8 mouse cellular contexts compared by ENCODE assay signal in the genomic region with DNA sequence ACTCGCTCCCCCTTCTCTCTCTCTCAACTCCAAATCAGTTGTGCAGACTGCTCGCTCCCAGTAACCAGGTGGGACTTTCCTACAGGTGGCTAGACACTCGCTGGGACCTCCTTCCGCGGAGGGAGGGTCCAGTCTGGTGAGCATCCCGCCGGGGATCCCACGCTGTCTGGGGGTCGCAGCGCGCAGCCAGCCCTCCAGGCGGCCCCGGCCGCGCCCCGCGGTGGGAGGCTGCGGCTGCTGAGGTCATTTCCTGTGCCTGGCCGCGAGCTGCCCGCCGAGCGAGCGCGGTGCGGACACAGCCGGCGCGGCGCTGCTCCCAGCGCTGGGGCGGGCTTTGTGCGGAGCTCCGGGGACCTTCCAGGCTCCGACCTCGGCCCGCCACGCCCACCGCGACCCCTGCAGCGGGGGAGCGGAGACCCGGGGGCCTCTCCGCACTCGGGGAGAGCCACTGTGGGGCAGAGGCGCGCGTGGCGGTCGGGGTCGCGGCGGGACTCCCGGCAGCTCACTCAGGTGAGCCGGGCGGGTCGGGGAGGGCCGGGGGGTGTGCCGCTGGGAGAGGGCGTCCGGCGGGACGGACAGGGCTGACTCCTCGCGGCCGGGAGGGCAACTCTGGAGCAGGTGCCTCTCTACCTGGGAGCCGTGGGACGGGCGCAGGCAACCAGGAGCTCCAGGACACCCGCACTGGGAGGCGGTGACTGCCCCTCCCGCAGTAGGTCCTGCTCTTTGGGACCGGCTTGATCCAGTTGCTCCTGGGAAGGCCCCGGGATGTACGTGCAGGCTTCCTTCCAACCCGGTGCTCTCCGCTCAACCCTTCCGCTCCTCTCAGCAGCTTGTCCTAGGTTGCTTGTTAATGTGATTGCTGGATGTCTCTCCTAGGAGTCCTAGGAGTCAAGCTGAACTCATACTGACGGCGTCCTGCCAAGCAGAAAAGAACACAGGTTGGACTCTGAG. TPM values are rescaled to one million over a fixed set of nuclear protein-coding genes. Genes with fewer than 3 reads are reported as not detected.
DNase-seq lines count a peak whose midpoint lies in the region; ATAC-seq and TF ChIP-seq lines count a peak whose summit lies in the region.

A gene (plus strand): TSS at position 253 of the 951 bp plus-strand sequence.

- DNase-seq in gastrocnemius, adult 2 months: peak; percentile 71
- DNase-seq in gastrocnemius, adult 18-20 months (ENCODE audit: low spot score): no peak
- DNase-seq in cerebellum, adult 11-12 months: peak; percentile 49
- DNase-seq in forebrain, postnatal 0 days: peak; percentile 46
- peak; percentile 64 for DNase-seq in hindbrain, embryonic 14.5 days (ENCODE audit: low spot score)
- DNase-seq in left cerebral cortex, postnatal 4 days: peak; percentile 43
- peak; percentile 81 for DNase-seq in mesoderm, embryonic 11.5 days (ENCODE audit: low read depth, low spot score)
- DNase-seq in spleen, postnatal 10 days (ENCODE audit: low spot score in 2 of 2): peak; percentile 24 to 35

- H3K9me3 ChIP-seq in forebrain, postnatal 0 days (ENCODE audit: low read length): no peaks in the 10 kb centered on the region
- no peaks in the 10 kb centered on the region for H3K9me3 ChIP-seq in hindbrain, embryonic 14.5 days (ENCODE audit: control insufficient read depth, low read length)

- no peaks in the 10 kb centered on the region for H3K36me3 ChIP-seq in forebrain, postnatal 0 days (ENCODE audit: insufficient read depth)
- no peaks in the 10 kb centered on the region for H3K36me3 ChIP-seq in hindbrain, embryonic 14.5 days (replicated peaks; ENCODE audit: control insufficient read depth, insufficient read depth)

- 3% methylated on average over 64 of the region's 80 CpGs for WGBS in forebrain, postnatal 0 days
- 1% methylated on average over 76 of the region's 80 CpGs for WGBS in hindbrain, embryonic 14.5 days

- H3K4me2 ChIP-seq in forebrain, postnatal 0 days (ENCODE audit: low read depth): peak within 1 kb of the TSS; percentile 99
- peak within 1 kb of the TSS; percentile 95 for H3K4me2 ChIP-seq in hindbrain, embryonic 14.5 days (replicated peaks)

- H3K4me1 ChIP-seq in forebrain, postnatal 0 days (ENCODE audit: insufficient read depth): no peaks in the 10 kb centered on the region
- H3K4me1 ChIP-seq in hindbrain, embryonic 14.5 days (replicated peaks; ENCODE audit: control insufficient read depth, insufficient read depth, low read length): no peaks in the 10 kb centered on the region; the same call in 1 of the 2 replicates

- H3K9ac ChIP-seq in forebrain, postnatal 0 days: peak within 1 kb of the TSS; percentile 72
- peak within 1 kb of the TSS; percentile 81 for H3K9ac ChIP-seq in hindbrain, embryonic 14.5 days

- peak; percentile 91 for ATAC-seq in forebrain, postnatal 0 days
- peak; percentile 89 for ATAC-seq in hindbrain, embryonic 14.5 days (ENCODE audit: low FRiP score)

- peak within 1 kb of the TSS; percentile 71 for H3K27ac ChIP-seq in gastrocnemius, adult 2 months
- peak within 1 kb of the TSS; percentile 29; the same call in 1 of the 2 replicates for H3K27ac ChIP-seq in forebrain, postnatal 0 days (ENCODE audit: low read depth, low read length)
- H3K27ac ChIP-seq in hindbrain, embryonic 14.5 days: peak within 1 kb of the TSS; percentile 47; the same call in 1 of the 2 replicates

- intact Hi-C loops in gastrocnemius, adult 2 months (cut with DNase I): no loop called here
- intact Hi-C loops in left cerebral cortex, postnatal 4 days (cut with DNase I): no loop called here

- H3K4me3 ChIP-seq in gastrocnemius, adult 2 months: peak within 1 kb of the TSS; percentile 89
- H3K4me3 ChIP-seq in forebrain, postnatal 0 days (ENCODE audit: low read depth, low read length): peak within 1 kb of the TSS; percentile 75
- H3K4me3 ChIP-seq in hindbrain, embryonic 14.5 days (replicated peaks; ENCODE audit: low read length): peak within 1 kb of the TSS; percentile 85

- TF ChIP-seq CTCF in gastrocnemius, adult 2 months (IDR thresholded peaks at IDR 0.05): no peak
- TF ChIP-seq CTCF in forebrain, postnatal 0 days (IDR thresholded peaks at IDR 0.05; ENCODE audit: low read depth): no peak

- no peaks in the 10 kb centered on the region for H3K27me3 ChIP-seq in forebrain, postnatal 0 days (ENCODE audit: insufficient read depth, low read length)
- no peaks in the 10 kb centered on the region for H3K27me3 ChIP-seq in hindbrain, embryonic 14.5 days (ENCODE audit: control insufficient read depth, insufficient read depth, low read length)

RNA-seq across cellular contexts. Expression of the gene that starts here (rescaled TPM):
- total RNA-seq in gastrocnemius, adult 2 months (2021): 1 to 10 TPM; 1.1 to 1.3 TPM
- total RNA-seq in gastrocnemius, adult 18-20 months (2021): 1 to 10 TPM in 1 of 2 experiments, under 1 TPM in 1; 0.71 to 1.0 TPM
- 3.8 and 4.8 TPM in 2 replicates for total RNA-seq in forebrain, postnatal 0 days (2014; rRNA removed)
- polyA plus RNA-seq in forebrain, postnatal 0 days (2015; fragmentation: Nextera tagmentation; extraction: Ambion mirVana): 0.47 and 0.86 TPM in 2 replicates
- 2.4 and 2.8 TPM in 2 replicates for polyA plus RNA-seq in hindbrain, embryonic 14.5 days (2014; fragmentation: Nextera tagmentation; extraction: Ambion mirVana)
- total RNA-seq in left cerebral cortex, postnatal 4 days (2021): 1 to 10 TPM; 3.3 to 3.5 TPM
